Mouse (Mus musculus) E14TG2a.4 (cell line): ENCODE measurements at regions not wholly inside any gene's neighbourhood (a gene's known extent, or its start where the extent isn't known, plus 50 kb on each side); places are given as distances from the start of the nearest gene placed in this dataset.

Experiments
- CTCF ChIP-seq: conservative IDR thresholded peaks from 2 replicates; pipeline ENCODE4 v1.5.1; 2014; ENCODE audit warnings: low read length
- NANOG ChIP-seq: IDR thresholded peaks from 2 replicates; pipeline ENCODE4 v1.6.1; 2014; ENCODE audit warnings: borderline replicate concordance, low read length, mixed read lengths

DNA sequence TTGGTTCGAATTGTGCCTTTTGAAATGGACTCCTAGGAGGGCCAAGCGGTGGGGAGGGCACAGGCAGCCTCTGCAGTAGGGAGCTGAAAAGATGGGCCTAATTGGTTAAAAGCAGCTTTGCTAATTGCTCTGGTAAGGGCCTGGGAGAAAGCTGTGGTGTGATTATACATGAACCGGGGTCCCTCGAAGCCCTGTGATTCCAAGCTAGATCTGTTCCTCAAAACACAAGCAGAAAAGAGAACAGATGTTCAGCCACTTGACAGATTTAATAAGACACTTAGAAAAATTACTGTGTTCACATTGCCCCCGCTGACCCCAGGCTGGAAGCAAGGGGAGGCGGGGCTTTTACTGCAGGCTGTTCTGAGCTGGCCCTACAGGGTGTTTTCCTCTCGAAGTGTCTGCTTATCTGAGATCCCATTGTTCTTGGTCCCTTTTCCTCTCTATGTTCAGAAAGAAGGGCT, 202.7 kb upstream of the Mphosph6 start:
- TF ChIP-seq CTCF: no peak
- no peak for TF ChIP-seq NANOG
